Mouse (Mus musculus): Measurements from ENCODE around the gene Fadd. TPM values are rescaled to one million over a fixed set of nuclear protein-coding genes. Genes with fewer than 3 reads are reported as not detected.
A peak's percentile ranks its signal among the peaks of the same experiment; 100 is the strongest.

Fadd gene
- total RNA-seq (2014; fragmentation: Nextera tagmentation) (10.1 and 10.5 TPM in 2 replicates), total RNA-seq (2017) (5.3 and 9.2 TPM in 2 replicates)

- peak; percentile 76 for ATAC-seq (replicated peaks; ENCODE audit: low FRiP score, low TSS enrichment, poor library complexity, severe bottlenecking)
Measured at GRCm38 (mm10) chr7:144582284-144582980, at the start of gene Fadd. Fadd (minus strand) TSS chr7:144582463.

- ATAC-seq (replicated peaks; ENCODE audit: low FRiP score, low TSS enrichment, poor library complexity, severe bottlenecking): peak; percentile 20; the same call in 1 of the 2 replicates
Measured at GRCm38 (mm10) chr7:144630622-144631021, 48.4 kb upstream of the Fadd start.

- no peak for ATAC-seq (replicated peaks; ENCODE audit: low FRiP score, low TSS enrichment, poor library complexity, severe bottlenecking)
Measured at GRCm38 (mm10) chr7:144628334-144628915, 46.2 kb upstream of the Fadd start.

- ATAC-seq (replicated peaks; ENCODE audit: low FRiP score, low TSS enrichment, poor library complexity, severe bottlenecking): no peak
Measured at GRCm38 (mm10) chr7:144627606-144628333, 45.5 kb upstream of the Fadd start.

GRCm38 (mm10) chr7:144626042-144626441 is 43.8 kb upstream of the Fadd start:
- ATAC-seq (replicated peaks; ENCODE audit: low FRiP score, low TSS enrichment, poor library complexity, severe bottlenecking): no peak

- no peak for ATAC-seq (replicated peaks; ENCODE audit: low FRiP score, low TSS enrichment, poor library complexity, severe bottlenecking)
Measured at GRCm38 (mm10) chr7:144620721-144621681, 38.7 kb upstream of the Fadd start.

- ATAC-seq (replicated peaks; ENCODE audit: low FRiP score, low TSS enrichment, poor library complexity, severe bottlenecking): no peak
Measured at GRCm38 (mm10) chr7:144620315-144620714, 38.1 kb upstream of the Fadd start.

- ATAC-seq (replicated peaks; ENCODE audit: low FRiP score, low TSS enrichment, poor library complexity, severe bottlenecking): no peak
Measured at GRCm38 (mm10) chr7:144615343-144615742, 33.1 kb upstream of the Fadd start.

- ATAC-seq (replicated peaks; ENCODE audit: low FRiP score, low TSS enrichment, poor library complexity, severe bottlenecking): no peak
Measured at GRCm38 (mm10) chr7:144612829-144613228, 30.6 kb upstream of the Fadd start.

- no peak for ATAC-seq (replicated peaks; ENCODE audit: low FRiP score, low TSS enrichment, poor library complexity, severe bottlenecking)
Measured at GRCm38 (mm10) chr7:144612351-144612750, 30.1 kb upstream of the Fadd start.

- ATAC-seq (replicated peaks; ENCODE audit: low FRiP score, low TSS enrichment, poor library complexity, severe bottlenecking): no peak
Measured at GRCm38 (mm10) chr7:144611595-144611994, 29.3 kb upstream of the Fadd start.

GRCm38 (mm10) chr7:144609568-144609967 is 27.3 kb upstream of the Fadd start:
- no peak for ATAC-seq (replicated peaks; ENCODE audit: low FRiP score, low TSS enrichment, poor library complexity, severe bottlenecking)

- no peak for ATAC-seq (replicated peaks; ENCODE audit: low FRiP score, low TSS enrichment, poor library complexity, severe bottlenecking)
Measured at GRCm38 (mm10) chr7:144607862-144608261, 25.6 kb upstream of the Fadd start.

GRCm38 (mm10) chr7:144604735-144605134 is 22.5 kb upstream of the Fadd start:
- ATAC-seq (replicated peaks; ENCODE audit: low FRiP score, low TSS enrichment, poor library complexity, severe bottlenecking): no peak

GRCm38 (mm10) chr7:144604291-144604690 is 22.0 kb upstream of the Fadd start:
- ATAC-seq (replicated peaks; ENCODE audit: low FRiP score, low TSS enrichment, poor library complexity, severe bottlenecking): no peak

- ATAC-seq (replicated peaks; ENCODE audit: low FRiP score, low TSS enrichment, poor library complexity, severe bottlenecking): no peak
Measured at GRCm38 (mm10) chr7:144600333-144600900, 18.2 kb upstream of the Fadd start.

GRCm38 (mm10) chr7:144589508-144589907 is 7.2 kb upstream of the Fadd start:
- ATAC-seq (replicated peaks; ENCODE audit: low FRiP score, low TSS enrichment, poor library complexity, severe bottlenecking): no peak

- ATAC-seq (replicated peaks; ENCODE audit: low FRiP score, low TSS enrichment, poor library complexity, severe bottlenecking): no peak
Measured at GRCm38 (mm10) chr7:144587291-144587690, 5.0 kb upstream of the Fadd start.

- no peak for ATAC-seq (replicated peaks; ENCODE audit: low FRiP score, low TSS enrichment, poor library complexity, severe bottlenecking)
Measured at GRCm38 (mm10) chr7:144585648-144586047, 3.4 kb upstream of the Fadd start.
